Mouse (Mus musculus) heart, adult 11 months (tissue): ENCODE measurements around the gene Hoxc6.

ENCODE experiments used
- DNase-seq: peaks from one replicate; pipeline ENCODE4 v3.0.0; 2022

Gene Hoxc6

DNA sequence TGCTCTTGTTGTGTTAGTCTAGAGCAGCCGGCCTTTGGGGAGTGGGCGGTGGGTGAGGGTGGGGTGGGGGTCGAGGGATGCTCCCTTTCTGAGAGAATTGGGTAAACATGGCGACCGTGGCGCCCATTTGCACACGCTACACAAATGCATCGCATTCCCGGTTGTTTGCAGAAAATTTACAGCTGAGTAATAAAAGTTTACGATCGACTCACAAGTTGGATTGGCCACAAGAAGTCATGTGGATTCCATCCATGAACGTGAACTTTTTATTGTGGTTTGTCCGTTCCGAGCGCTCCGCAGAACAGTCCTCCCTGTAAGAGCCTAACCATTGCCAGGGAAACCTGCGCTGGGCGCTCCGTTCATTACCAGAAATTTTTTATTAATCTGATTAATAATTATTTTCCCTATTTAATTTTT is at the start of gene Hoxc6:
Gene Hoxc6, plus strand, starts transcription at position 319 of the 417 bp plus-strand sequence.
- DNase-seq, result no peak

- DNase-seq, result no peak
Observed at GRCm38 (mm10) chr15:102948842-102949241, 49.2 kb upstream of the Hoxc6 start.

GRCm38 (mm10) chr15:102949696-102950095 is 48.4 kb upstream of the Hoxc6 start:
- no peak for DNase-seq

GRCm38 (mm10) chr15:102950877-102951276 is 47.2 kb upstream of the Hoxc6 start:
- DNase-seq, result no peak

GRCm38 (mm10) chr15:102953561-102953960 is 44.5 kb upstream of the Hoxc6 start:
- no peak for DNase-seq

DNA sequence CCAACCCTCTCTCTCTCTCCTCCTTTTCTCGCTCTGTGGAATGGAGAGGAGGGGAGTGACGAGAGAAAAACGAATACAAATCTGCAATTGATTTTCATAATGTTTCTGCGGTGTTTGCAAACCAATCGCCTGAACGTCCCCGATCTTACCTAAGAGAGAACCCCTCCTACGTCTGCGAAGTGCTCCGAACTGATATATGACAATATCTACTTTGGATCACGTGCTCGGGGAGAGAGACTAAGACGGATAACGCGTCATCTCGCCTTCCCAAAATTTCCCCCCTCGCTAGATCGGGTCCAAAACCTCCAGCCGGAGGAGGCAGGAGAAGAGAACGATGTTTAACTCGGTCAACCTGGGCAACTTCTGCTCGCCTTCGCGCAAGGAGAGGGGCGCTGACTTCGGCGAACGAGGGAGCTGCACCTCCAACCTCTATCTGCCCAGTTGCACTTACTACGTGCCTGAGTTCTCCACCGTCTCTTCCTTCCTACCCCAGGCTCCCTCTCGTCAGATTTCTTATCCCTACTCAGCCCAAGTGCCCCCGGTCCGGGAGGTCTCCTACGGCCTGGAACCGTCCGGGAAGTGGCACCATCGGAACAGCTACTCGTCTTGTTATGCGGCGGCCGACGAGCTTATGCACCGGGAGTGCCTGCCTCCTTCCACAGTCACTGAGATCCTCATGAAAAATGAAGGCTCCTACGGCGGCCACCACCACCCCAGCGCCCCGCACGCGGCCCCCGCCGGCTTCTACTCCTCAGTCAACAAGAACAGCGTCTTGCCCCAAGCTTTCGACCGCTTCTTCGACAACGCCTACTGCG is 43.7 kb upstream of the Hoxc6 start, which contains the start of gene Hoxc11:
Gene Hoxc11, plus strand, starts transcription at position 236 of the 815 bp plus-strand sequence.
- no peak for DNase-seq

DNA sequence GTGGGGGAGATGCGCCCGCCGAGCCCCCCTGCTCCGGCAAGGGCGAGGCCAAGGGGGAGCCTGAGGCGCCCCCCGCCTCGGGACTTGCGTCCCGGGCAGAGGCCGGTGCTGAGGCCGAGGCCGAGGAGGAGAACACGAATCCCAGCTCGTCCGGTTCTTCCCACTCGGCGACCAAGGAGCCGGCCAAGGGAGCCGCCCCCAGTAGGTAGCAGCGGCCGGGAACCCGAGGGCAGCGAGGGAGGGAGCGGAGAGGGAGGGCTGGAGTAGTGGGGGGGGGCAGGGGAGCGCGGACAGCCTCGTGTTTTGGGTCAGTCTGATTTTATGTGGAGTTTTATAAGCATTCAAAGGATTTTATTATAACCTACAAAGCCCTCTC is 43.1 kb upstream of the Hoxc6 start:
- DNase-seq, result no peak

GRCm38 (mm10) chr15:102955833-102956640 is 42.0 kb upstream of the Hoxc6 start:
- no peak for DNase-seq

GRCm38 (mm10) chr15:102956906-102957305 is 41.2 kb upstream of the Hoxc6 start:
- no peak for DNase-seq

DNA sequence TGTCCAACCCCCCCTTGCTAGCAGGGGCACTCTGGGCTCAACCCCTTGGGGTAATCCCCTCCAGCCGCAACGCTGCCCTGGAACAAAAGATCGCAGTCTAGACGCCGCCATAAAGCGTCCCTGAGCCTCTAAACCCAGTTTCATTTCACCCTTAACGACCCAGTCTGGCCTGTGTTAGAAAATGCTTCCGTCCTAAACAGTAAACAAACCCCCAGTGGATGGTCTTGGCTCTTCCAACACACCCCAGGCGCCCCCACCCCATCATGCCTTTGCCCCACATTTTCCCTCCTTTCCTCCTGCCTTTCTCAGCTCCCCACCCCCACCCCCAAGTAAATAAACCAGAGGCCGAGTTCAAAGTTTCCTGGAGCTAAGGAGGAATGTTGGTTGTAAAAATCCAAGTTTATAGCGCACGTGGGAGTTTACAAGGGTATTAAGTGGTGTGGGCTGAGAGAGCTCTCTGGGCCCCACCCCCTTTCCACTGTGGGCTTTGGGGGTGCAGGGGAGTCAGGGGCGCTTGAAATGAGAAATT is 38.3 kb upstream of the Hoxc6 start:
- no peak for DNase-seq

DNA sequence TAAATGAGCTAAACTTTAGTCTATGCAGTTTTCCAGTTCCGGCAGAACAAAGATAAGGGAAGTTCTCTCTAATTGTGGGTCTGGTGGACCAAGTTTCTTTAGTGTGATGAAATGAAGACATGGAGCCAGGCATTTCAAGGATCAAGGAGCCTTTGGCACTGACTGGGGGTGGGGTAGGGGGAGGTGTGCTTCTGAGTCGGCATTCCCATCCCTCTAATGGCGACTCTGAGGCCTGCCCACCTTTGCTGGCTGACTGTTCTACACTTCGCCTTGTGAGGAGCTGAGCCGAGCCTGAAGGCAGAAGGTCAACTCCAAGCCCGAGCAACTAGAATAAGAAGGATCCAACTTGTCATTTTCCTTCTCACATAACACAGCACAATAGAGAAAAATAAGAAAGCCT is 36.3 kb upstream of the Hoxc6 start:
- no peak for DNase-seq

- no peak for DNase-seq
Observed at GRCm38 (mm10) chr15:102962492-102962891, 35.6 kb upstream of the Hoxc6 start.

DNA sequence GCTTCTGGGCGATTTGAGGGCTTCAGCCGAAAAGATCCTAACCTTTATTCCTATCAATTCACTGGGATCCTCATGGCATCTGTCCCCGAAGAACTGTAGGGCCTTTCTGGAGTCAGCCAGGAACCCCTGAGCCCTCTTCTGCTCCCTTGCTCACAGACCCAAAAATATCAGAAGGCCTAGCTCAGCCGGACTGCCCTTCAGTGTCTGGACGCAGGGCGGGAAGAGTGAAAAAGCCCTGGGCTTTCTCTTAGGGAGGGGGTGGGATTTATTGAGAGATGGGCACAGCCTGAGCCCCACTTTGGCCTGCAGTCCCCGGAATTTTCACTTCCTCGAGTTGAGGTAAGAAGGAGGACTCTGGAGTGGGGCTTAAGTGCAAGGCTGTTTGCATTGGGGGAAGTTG is 34.8 kb upstream of the Hoxc6 start:
- no peak for DNase-seq

DNA sequence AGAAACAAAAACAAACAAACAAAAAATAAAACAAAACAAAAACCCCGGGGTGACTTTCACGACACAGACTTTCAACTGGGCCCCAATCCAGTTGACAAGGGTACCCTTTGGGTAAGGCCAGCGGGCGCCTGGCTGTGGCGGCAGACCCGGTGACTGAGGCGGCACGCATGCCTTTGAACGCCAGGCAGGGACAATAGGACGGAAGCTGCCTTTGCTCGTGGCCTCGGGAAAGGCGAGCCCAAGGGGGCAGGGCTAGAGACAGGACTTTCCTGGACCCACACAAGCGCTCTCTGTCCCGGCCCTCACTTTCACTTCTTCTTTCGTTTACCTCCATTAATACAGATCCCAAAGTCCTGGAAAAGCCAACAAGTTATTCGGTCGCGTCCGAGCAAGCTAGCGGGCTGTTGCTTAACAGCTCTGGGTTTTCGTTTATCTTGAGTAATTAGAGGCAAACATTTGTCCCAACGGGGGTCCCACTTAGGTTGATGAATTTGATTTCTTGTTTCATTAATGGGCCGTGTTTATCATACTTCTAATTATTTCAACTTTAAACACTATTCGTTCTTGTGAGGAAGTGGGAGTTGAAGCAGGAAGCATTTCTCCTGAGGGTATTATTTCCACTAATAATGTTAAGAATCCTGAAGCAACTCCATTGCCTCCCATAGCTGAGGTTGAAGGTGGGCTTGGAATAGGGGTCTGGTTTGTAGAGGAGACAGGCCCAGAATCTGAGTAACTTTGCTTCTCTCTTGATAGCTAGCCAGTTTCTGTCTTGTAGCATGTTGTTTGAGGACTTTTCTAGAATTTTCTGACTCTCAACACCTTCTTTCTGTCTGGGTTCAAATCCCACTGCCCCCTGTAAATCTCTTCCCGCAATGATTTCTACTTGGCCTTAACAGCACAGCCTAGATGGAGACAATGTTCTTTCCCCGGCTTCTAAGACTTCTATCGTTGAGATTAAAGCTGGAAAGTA is 34.1 kb upstream of the Hoxc6 start:
- DNase-seq, result no peak

- DNase-seq, result no peak
Observed at GRCm38 (mm10) chr15:102965003-102965891, 32.8 kb upstream of the Hoxc6 start.

DNA sequence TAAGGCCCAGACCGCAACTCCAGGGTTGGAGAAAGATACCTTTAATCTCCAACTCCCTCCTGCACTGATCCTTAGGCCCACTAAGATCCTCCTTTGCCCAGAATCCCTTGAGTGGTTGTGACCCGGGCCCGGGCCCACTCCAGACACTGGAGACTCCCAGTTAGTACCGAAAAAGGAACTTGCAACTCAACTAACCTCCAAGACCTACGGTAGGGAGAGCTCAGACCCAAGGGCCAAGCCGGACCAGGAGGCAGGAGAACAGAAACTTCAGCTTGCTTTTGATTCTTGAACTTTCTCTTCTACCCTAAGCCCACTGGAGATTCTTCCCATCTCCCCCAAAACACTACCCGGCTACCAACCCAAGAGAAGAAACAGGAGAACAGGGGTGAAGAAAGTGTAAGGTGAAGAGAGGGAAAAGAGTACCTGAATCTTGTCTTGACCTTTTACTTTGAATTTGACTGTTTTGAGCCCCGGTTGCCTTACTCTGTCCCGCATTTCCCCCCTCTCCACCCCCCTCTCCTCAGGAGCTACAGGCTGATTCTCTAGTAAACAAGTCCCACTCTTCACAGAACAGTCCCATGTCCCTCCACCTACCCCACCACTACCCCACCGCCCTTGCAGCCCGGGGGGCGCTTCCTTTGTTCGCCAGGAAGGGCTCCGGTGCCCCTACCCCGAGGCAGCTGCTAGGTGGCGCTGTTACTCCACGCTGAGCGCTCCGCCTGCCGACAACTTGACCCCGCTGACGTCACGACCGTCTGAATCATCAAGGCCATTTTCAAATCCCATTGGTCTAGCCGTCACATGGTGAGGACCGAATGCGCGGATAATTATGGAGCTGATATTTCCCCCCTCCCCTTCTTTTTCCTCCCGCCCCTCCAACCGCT is 31.9 kb upstream of the Hoxc6 start:
- peak; percentile 94 for DNase-seq

DNA sequence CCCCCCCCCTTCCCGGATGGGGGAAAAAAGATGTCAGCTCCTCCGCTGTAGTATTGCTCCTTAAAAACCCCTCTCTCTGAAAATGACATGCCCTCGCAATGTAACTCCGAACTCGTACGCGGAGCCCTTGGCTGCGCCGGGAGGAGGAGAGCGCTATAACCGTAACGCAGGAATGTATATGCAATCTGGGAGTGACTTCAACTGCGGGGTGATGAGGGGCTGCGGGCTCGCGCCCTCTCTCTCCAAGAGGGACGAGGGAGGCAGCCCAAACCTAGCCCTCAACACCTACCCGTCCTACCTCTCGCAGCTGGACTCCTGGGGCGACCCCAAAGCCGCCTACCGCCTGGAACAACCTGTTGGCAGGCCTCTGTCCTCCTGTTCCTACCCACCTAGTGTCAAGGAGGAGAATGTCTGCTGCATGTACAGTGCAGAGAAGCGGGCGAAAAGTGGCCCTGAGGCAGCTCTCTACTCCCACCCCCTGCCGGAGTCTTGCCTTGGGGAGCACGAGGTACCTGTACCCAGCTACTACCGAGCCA is 31.2 kb upstream of the Hoxc6 start, which contains the start of gene Hoxc10:
Gene Hoxc10, plus strand, starts transcription at position 21 of the 536 bp plus-strand sequence.
- DNase-seq, result no peak

DNA sequence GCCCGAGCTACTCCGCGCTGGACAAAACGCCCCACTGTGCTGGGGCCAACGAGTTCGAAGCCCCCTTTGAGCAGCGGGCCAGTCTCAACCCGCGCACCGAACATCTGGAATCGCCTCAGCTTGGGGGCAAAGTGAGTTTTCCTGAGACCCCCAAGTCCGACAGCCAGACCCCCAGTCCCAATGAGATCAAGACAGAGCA is 30.8 kb upstream of the Hoxc6 start, which contains the start of gene Hoxc5:
Gene Hoxc5, plus strand, starts transcription at position 132 of the 199 bp plus-strand sequence.
- no peak for DNase-seq

GRCm38 (mm10) chr15:102967511-102968397 is 30.3 kb upstream of the Hoxc6 start:
- DNase-seq, result no peak
